Mouse (Mus musculus) C2C12 (cell line): ENCODE measurements around the gene Plekhg2.

Experiments used
- CEBPB ChIP-seq: IDR thresholded peaks from one replicate; pipeline ENCODE4 v1.6.1; 2011; ENCODE audit warnings: low read depth, mild to moderate bottlenecking, control low read depth, moderate library complexity
- CTCF ChIP-seq: IDR thresholded peaks from one replicate; pipeline ENCODE4 v1.5.1; 2011; ENCODE audit not compliant: control insufficient read depth, insufficient read depth, insufficient read length
- FOSL1 ChIP-seq: IDR thresholded peaks from one replicate; pipeline ENCODE4 v1.8.0; 2011; ENCODE audit warnings: mild to moderate bottlenecking, low read length; ENCODE audit not compliant: poor library complexity, insufficient read depth, severe bottlenecking
- MAX ChIP-seq: IDR thresholded peaks from one replicate; pipeline ENCODE4 v1.6.1; 2011; ENCODE audit warnings: mild to moderate bottlenecking, control low read depth
- MYOD1 ChIP-seq: IDR thresholded peaks from one replicate; pipeline ENCODE4 v1.6.1; 2011; ENCODE audit warnings: low read depth; ENCODE audit not compliant: control insufficient read depth, insufficient read length
- MYOG ChIP-seq: IDR thresholded peaks from one replicate; pipeline ENCODE4 v1.6.1; 2011; ENCODE audit not compliant: control insufficient read depth, insufficient read length; ENCODE audit errors: extremely low read depth
- USF1 ChIP-seq: IDR thresholded peaks from one replicate; pipeline ENCODE4 v1.6.1; 2011; ENCODE audit warnings: low read depth, mild to moderate bottlenecking, control low read depth, moderate library complexity

GRCm38 (mm10) chr7:28370051-28370450 is 2.3 kb downstream of the Plekhg2 start:
- no peak for TF ChIP-seq CTCF
- no peak for TF ChIP-seq MYOG
- TF ChIP-seq USF1, result no peak
- TF ChIP-seq MAX, result no peak
- TF ChIP-seq MYOD1, result no peak
- no peak for TF ChIP-seq CEBPB
- TF ChIP-seq FOSL1, result no peak
